Mouse (Mus musculus): ENCODE data around the gene Egfl7. TPM values are rescaled to one million over a fixed set of nuclear protein-coding genes. Genes with fewer than 3 reads are reported as not detected.

Egfl7 gene
- polyA plus RNA-seq, 1 experiment from 2014 or later, result 54.4 TPM

GRCm38 (mm10) chr2:26586294-26587043 lies 6.7 kb downstream of the Egfl7 start, which contains the start of gene Gm20532:
Gene Gm20532, plus strand, starts transcription at chr2:26586639.
- peak; percentile 72 for TF ChIP-seq CTCF (IDR thresholded peaks at IDR 0.05; ENCODE audit: low read depth)

GRCm38 (mm10) chr2:26587044-26587405 lies 7.2 kb downstream of the Egfl7 start:
- TF ChIP-seq CTCF (IDR thresholded peaks at IDR 0.05; ENCODE audit: low read depth), result no peak
- 9% methylated on average over 11 of the region's 11 CpGs for WGBS
- peak overlapping the region; percentile 47; the same call in 1 of the 2 replicates for H3K9ac ChIP-seq (ENCODE audit: low read depth, low read length)
- ATAC-seq, result no peak
- H3K9me3 ChIP-seq (ENCODE audit: control insufficient read depth), result no peaks in the 10 kb centered on the region
- H3K4me2 ChIP-seq (replicated peaks; ENCODE audit: low read depth), result peak overlapping the region; percentile 81
- no peaks in the 10 kb centered on the region for H3K27me3 ChIP-seq (replicated peaks; ENCODE audit: control insufficient read depth, insufficient read depth, low read length)
- H3K27ac ChIP-seq (ENCODE audit: low read depth, low read length), result peak overlapping the region; percentile 51; the same call in 1 of the 2 replicates
- H3K4me1 ChIP-seq (replicated peaks; ENCODE audit: control insufficient read depth, insufficient read depth, low read length), result no peaks in the 10 kb centered on the region
- H3K4me3 ChIP-seq (ENCODE audit: low read depth, low read length), result peak overlapping the region; percentile 49
- peaks cover 19% of the 10 kb centered on the region for H3K36me3 ChIP-seq (ENCODE audit: control insufficient read depth, insufficient read depth)

More at GRCm38 (mm10) chr2:26586294-26587043, 6.7 kb downstream of the Egfl7 start, which contains the start of gene Gm20532:
- no peaks in the 10 kb centered on the region for H3K4me1 ChIP-seq (replicated peaks; ENCODE audit: control insufficient read depth, insufficient read depth, low read length)
- WGBS, result 2% methylated on average over 55 of the region's 65 CpGs
- peak within 1 kb of the TSS; percentile 47 for H3K9ac ChIP-seq (ENCODE audit: low read depth, low read length)
- H3K4me2 ChIP-seq (replicated peaks; ENCODE audit: low read depth), result peak within 1 kb of the TSS; percentile 81
- H3K4me3 ChIP-seq (ENCODE audit: low read depth, low read length), result peak within 1 kb of the TSS; percentile 49
- peak; percentile 23; the same call in 1 of the 2 replicates for ATAC-seq
- H3K27ac ChIP-seq (ENCODE audit: low read depth, low read length), result peak within 1 kb of the TSS; percentile 51
- no peaks in the 10 kb centered on the region for H3K9me3 ChIP-seq (ENCODE audit: control insufficient read depth)
- H3K27me3 ChIP-seq (replicated peaks; ENCODE audit: control insufficient read depth, insufficient read depth, low read length), result no peaks in the 10 kb centered on the region
- peaks cover 13% of the 10 kb centered on the region; the same call in 1 of the 2 replicates for H3K36me3 ChIP-seq (ENCODE audit: control insufficient read depth, insufficient read depth)

- peak overlapping the region; percentile 24; the same call in 1 of the 2 replicates for H3K9ac ChIP-seq (ENCODE audit: low read depth, low read length)
- ATAC-seq, result no peak
- H3K36me3 ChIP-seq (ENCODE audit: control insufficient read depth, insufficient read depth), result peaks cover 34% of the 10 kb centered on the region
- H3K27ac ChIP-seq (ENCODE audit: low read depth, low read length), result no peak overlapping the region
- 54% methylated on average over 4 of the region's 4 CpGs for WGBS
- H3K27me3 ChIP-seq (replicated peaks; ENCODE audit: control insufficient read depth, insufficient read depth, low read length), result no peaks in the 10 kb centered on the region
- no peaks in the 10 kb centered on the region for H3K9me3 ChIP-seq (ENCODE audit: control insufficient read depth)
- H3K4me1 ChIP-seq (replicated peaks; ENCODE audit: control insufficient read depth, insufficient read depth, low read length), result no peaks in the 10 kb centered on the region
- peak overlapping the region; percentile 81 for H3K4me2 ChIP-seq (replicated peaks; ENCODE audit: low read depth)
- TF ChIP-seq CTCF (IDR thresholded peaks at IDR 0.05; ENCODE audit: low read depth), result no peak
- H3K4me3 ChIP-seq (ENCODE audit: low read depth, low read length), result peak overlapping the region; percentile 49
These were observed 8.8 kb downstream of the Egfl7 start for GRCm38 (mm10) chr2:26588573-26588972.

GRCm38 (mm10) chr2:26589284-26589683 lies 9.5 kb downstream of the Egfl7 start:
- Histone ChIP-seq H3K27ac (ENCODE audit: low read depth, low read length) (no peak overlapping the region), H3K4me1 (replicated peaks; ENCODE audit: control insufficient read depth, insufficient read depth, low read length) (no peaks in the 10 kb centered on the region), H3K9ac (ENCODE audit: low read depth, low read length) (0 out of 2 replicates have a peak overlapping the region, but pooled peaks have one; percentile 26), H3K9me3 (ENCODE audit: control insufficient read depth) (no peaks in the 10 kb centered on the region), H3K4me2 (replicated peaks; ENCODE audit: low read depth) (peak overlapping the region; percentile 81), H3K4me3 (ENCODE audit: low read depth, low read length) (peak overlapping the region; percentile 49), H3K27me3 (replicated peaks; ENCODE audit: control insufficient read depth, insufficient read depth, low read length) (no peaks in the 10 kb centered on the region), H3K36me3 (ENCODE audit: control insufficient read depth, insufficient read depth) (peaks cover 35% of the 10 kb centered on the region)
- no peak for TF ChIP-seq CTCF (IDR thresholded peaks at IDR 0.05; ENCODE audit: low read depth)
- WGBS, result 86% methylated on average over 10 of the region's 10 CpGs
- ATAC-seq, result no peak

- WGBS, result 95% methylated on average over 7 of the region's 7 CpGs
- Histone ChIP-seq H3K4me2 (replicated peaks; ENCODE audit: low read depth) (peak overlapping the region; percentile 37; the same call in 1 of the 2 replicates), H3K4me3 (ENCODE audit: low read depth, low read length) (no peak overlapping the region), H3K9ac (ENCODE audit: low read depth, low read length) (no peak overlapping the region), H3K27ac (ENCODE audit: low read depth, low read length) (no peak overlapping the region), H3K4me1 (replicated peaks; ENCODE audit: control insufficient read depth, insufficient read depth, low read length) (0 out of 2 replicates have a peak, but pooled peaks cover 1% of the 10 kb centered on the region), H3K36me3 (ENCODE audit: control insufficient read depth, insufficient read depth) (peaks cover 40% of the 10 kb centered on the region), H3K9me3 (ENCODE audit: control insufficient read depth) (no peaks in the 10 kb centered on the region), H3K27me3 (replicated peaks; ENCODE audit: control insufficient read depth, insufficient read depth, low read length) (no peaks in the 10 kb centered on the region)
- no peak for TF ChIP-seq CTCF (IDR thresholded peaks at IDR 0.05; ENCODE audit: low read depth)
- ATAC-seq, result no peak
These were observed 10.5 kb downstream of the Egfl7 start for GRCm38 (mm10) chr2:26590282-26590681.

GRCm38 (mm10) chr2:26590962-26591361 lies 11.1 kb downstream of the Egfl7 start:
- no peaks in the 10 kb centered on the region for H3K9me3 ChIP-seq (ENCODE audit: control insufficient read depth)
- H3K4me2 ChIP-seq (replicated peaks; ENCODE audit: low read depth), result peak overlapping the region; percentile 37
- no peak for TF ChIP-seq CTCF (IDR thresholded peaks at IDR 0.05; ENCODE audit: low read depth)
- 84% methylated on average over 7 of the region's 7 CpGs for WGBS
- peaks cover 40% of the 10 kb centered on the region for H3K36me3 ChIP-seq (ENCODE audit: control insufficient read depth, insufficient read depth)
- ATAC-seq, result no peak
- H3K27ac ChIP-seq (ENCODE audit: low read depth, low read length), result no peak overlapping the region
- H3K4me1 ChIP-seq (replicated peaks; ENCODE audit: control insufficient read depth, insufficient read depth, low read length), result 0 out of 2 replicates have a peak, but pooled peaks cover 3% of the 10 kb centered on the region
- H3K9ac ChIP-seq (ENCODE audit: low read depth, low read length), result peak overlapping the region; percentile 26; the same call in 1 of the 2 replicates
- no peak overlapping the region for H3K4me3 ChIP-seq (ENCODE audit: low read depth, low read length)
- no peaks in the 10 kb centered on the region for H3K27me3 ChIP-seq (replicated peaks; ENCODE audit: control insufficient read depth, insufficient read depth, low read length)
